Comparison of ENCODE assay signal across 23 mouse cellular contexts in the genomic region with DNA sequence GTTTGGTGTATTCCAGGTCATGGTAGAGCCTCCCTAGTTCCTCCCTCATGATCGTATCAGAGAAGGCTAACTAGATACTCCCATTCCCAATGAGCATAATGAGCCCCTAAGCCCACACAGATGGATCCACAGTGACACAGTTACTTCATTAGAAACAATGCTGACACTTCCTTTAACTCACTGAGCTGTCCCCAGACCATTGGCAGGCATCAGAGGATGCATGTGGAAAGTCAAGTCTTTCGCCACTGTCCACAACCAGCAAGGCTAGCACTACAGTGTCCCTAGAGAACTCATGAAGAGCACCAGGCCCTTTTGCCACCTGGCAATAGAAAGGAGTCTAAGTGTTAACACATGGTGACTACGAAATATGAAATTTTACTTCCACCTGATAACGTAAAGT.
DNase-seq lines count a peak whose midpoint lies in the region; ATAC-seq lines count a peak whose summit lies in the region.
"Had no signal": no experiment of that assay in that cellular context is flagged by ENCODE, and none has a peak within 500 bp of the region (broad histone marks: within the 10 kb centered on the region; RNA-seq: fewer than 3 reads in every experiment).

No protein-coding gene starts in this region.

- no peaks in the 10 kb centered on the region for H3K9me3 ChIP-seq in midbrain, embryonic 10.5 days (replicated peaks)
- H3K9me3 ChIP-seq: embryonic facial prominence, embryonic 10.5 days; embryonic facial prominence, embryonic 12.5 days; forebrain, embryonic 13.5 days; forebrain, embryonic 15.5 days had no signal

- WGBS in midbrain, embryonic 10.5 days: 89% methylated on average over 4 of the region's 4 CpGs

- no peak overlapping the region for H3K27ac ChIP-seq in midbrain, embryonic 10.5 days (replicated peaks)
- H3K27ac ChIP-seq: embryonic facial prominence, embryonic 10.5 days; embryonic facial prominence, embryonic 12.5 days; forebrain, embryonic 13.5 days; forebrain, embryonic 15.5 days had no signal

- DNase-seq in adipocyte (ENCODE audit: low spot score): peak; percentile 6
- DNase-seq in adrenal gland, adult (ENCODE audit: inconsistent age in 2 of 2, low spot score in 1 of 2): no peak
- DNase-seq in adrenal gland, adult 8-10 months: no peak
- no peak for DNase-seq in midbrain, embryonic 10.5 days (ENCODE audit: low spot score)
- DNase-seq: adrenal gland, adult 2 months; adrenal gland, postnatal 14 days; adrenal gland, postnatal 36 days; B cell, adult 2 months; cerebellum, adult 11-12 months; cerebellum, adult 2 months; cerebellum, adult 9-10 months; cerebellum, postnatal 10 days; cerebellum, postnatal 25 days; forebrain, postnatal 0 days had no signal

- no peak overlapping the region for H3K4me3 ChIP-seq in midbrain, embryonic 10.5 days
- H3K4me3 ChIP-seq: embryonic facial prominence, embryonic 10.5 days; embryonic facial prominence, embryonic 12.5 days; forebrain, embryonic 13.5 days; forebrain, embryonic 15.5 days had no signal

- H3K4me1 ChIP-seq in midbrain, embryonic 10.5 days: peaks cover 18% of the 10 kb centered on the region
- H3K4me1 ChIP-seq: embryonic facial prominence, embryonic 10.5 days; embryonic facial prominence, embryonic 12.5 days had no signal

- ATAC-seq in megakaryocyte, adult 5-6 weeks (ENCODE audit: poor library complexity, severe bottlenecking): peak; percentile 89
- ATAC-seq: CD4-positive, CD25-positive, alpha-beta regulatory T cell, adult 4 months; forebrain, embryonic 13.5 days; forebrain, embryonic 15.5 days; forebrain, postnatal 0 days; Patski had no signal

- peaks cover 15% of the 10 kb centered on the region; the same call in 1 of the 2 replicates for H3K27me3 ChIP-seq in midbrain, embryonic 10.5 days (ENCODE audit: low read depth, poor library complexity, severe bottlenecking)
- H3K27me3 ChIP-seq: CH12.LX; embryonic facial prominence, embryonic 12.5 days; forebrain, embryonic 15.5 days; Patski had no signal

- no peaks in the 10 kb centered on the region for H3K36me3 ChIP-seq in midbrain, embryonic 10.5 days
- H3K36me3 ChIP-seq: embryonic facial prominence, embryonic 10.5 days; embryonic facial prominence, embryonic 12.5 days; forebrain, embryonic 15.5 days; G1E had no signal
